Mouse (Mus musculus): ENCODE data around the gene Gsdma. TPM values are rescaled to one million over a fixed set of nuclear protein-coding genes. Genes with fewer than 3 reads are reported as not detected.
"Not testable (repeated sequence)": the region's sequence is repeated elsewhere in the genome, so short reads cannot be mapped to it uniquely, and the experiment has no call there.

Gsdma gene
- polyA plus RNA-seq, 1 experiment from 2014 or later, result 2.0 TPM

DNA sequence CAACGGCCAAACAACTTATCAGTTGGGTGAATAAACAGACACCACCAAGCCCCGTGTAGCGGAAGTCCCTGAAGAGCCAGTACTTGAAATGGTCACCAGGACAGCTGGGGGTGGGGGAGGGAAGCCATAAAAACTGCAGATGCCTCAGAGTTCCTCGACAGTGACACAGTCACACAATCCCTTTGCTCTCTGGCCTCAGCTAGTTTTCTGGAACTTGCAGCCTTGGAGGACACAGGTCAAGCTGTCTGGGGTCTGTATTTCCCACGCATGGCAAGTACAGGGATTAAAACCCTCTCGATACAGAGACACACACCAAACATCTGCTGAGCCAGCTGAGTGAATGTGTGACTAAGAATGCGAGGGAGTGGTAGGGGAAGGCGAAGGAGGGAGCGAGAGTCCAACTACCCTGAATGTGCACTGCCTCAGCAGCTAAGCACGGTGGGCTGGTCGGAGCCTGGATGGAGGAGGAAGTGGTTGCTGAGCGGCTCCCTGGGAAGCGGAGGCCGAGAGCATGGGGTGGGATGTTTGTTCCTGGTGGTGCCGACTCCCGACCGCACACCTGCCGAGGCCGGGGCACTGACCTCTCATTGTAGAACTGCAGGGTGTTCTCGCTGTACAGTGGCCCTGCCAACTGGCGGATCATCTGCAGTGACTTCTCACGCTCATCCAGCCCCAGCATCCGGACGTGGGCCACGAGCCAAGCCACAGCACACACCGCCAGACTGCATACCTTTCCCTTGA, 45.0 kb downstream of the Gsdma start:
- H3K27ac ChIP-seq (replicated peaks; ENCODE audit: low read depth, low read length), result peak overlapping the region; percentile 77
- no peaks in the 10 kb centered on the region for H3K9me3 ChIP-seq (ENCODE audit: control insufficient read depth, low read length)
- no peaks in the 10 kb centered on the region for H3K27me3 ChIP-seq (replicated peaks; ENCODE audit: control insufficient read depth, insufficient read depth, low read length)
- no peak for ATAC-seq (ENCODE audit: low read depth)
- peak; percentile 48 for DNase-seq (ENCODE audit: low spot score)
- WGBS, result 74% methylated on average over 24 of the region's 26 CpGs
- no peak overlapping the region for H3K4me3 ChIP-seq (ENCODE audit: low read depth, low read length)
- no peak overlapping the region for H3K9ac ChIP-seq (ENCODE audit: low read depth, low read length)
- H3K36me3 ChIP-seq (ENCODE audit: control insufficient read depth, insufficient read depth, low read length), result peaks cover 76% of the 10 kb centered on the region
- H3K4me2 ChIP-seq (ENCODE audit: low read depth, low read length), result 0 out of 2 replicates have a peak overlapping the region, but pooled peaks have one; percentile 7
- H3K4me1 ChIP-seq (ENCODE audit: control insufficient read depth, insufficient read depth, low read length), result peaks cover 18% of the 10 kb centered on the region

DNA sequence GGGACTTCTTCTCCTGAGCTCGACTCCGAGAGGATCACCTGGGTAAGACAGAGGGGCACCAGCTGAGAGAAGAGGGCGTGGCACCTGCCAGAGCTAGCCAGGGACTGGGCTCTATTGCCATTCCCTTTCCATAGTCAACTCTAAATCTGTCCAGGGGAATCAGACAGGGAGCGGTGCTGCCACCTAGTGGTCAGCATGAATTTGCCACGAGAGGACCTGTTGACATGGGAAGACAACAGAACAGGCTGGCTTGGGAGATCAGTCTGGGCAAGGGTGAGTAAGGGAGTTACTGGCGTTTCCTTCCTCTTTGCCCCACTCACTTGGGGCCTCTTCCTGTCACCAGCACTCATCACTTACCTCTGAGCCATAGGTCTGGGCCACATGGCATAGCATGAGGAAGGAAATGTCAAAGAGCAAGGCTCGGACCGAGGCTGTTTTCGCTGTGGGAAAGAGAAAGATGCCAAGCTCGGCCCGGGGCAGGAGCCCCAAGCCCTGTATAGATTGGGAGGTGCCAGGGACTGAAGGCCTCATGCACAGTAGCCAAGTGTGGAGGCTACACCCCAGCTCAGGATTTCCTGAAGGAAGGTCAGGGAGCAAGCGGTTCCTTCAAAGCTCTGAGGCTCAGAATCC, 46.4 kb downstream of the Gsdma start:
- Histone ChIP-seq H3K9me3 (ENCODE audit: control insufficient read depth, low read length) (no peaks in the 10 kb centered on the region), H3K4me3 (ENCODE audit: low read depth, low read length) (no peak overlapping the region), H3K27me3 (replicated peaks; ENCODE audit: control insufficient read depth, insufficient read depth, low read length) (no peaks in the 10 kb centered on the region), H3K9ac (ENCODE audit: low read depth, low read length) (no peak overlapping the region), H3K36me3 (ENCODE audit: control insufficient read depth, insufficient read depth, low read length) (peaks cover 75% of the 10 kb centered on the region), H3K4me1 (ENCODE audit: control insufficient read depth, insufficient read depth, low read length) (peaks cover 18% of the 10 kb centered on the region), H3K27ac (replicated peaks; ENCODE audit: low read depth, low read length) (no peak overlapping the region), H3K4me2 (ENCODE audit: low read depth, low read length) (no peak overlapping the region)
- ATAC-seq (ENCODE audit: low read depth) (peak; percentile 28; the same call in 1 of the 2 replicates), DNase-seq (ENCODE audit: low spot score) (peak; percentile 85)
- 50% methylated on average over 12 of the region's 12 CpGs for WGBS

- WGBS, result 80% methylated on average over 4 of the region's 4 CpGs
- Histone ChIP-seq H3K9me3 (ENCODE audit: control insufficient read depth, low read length) (no peaks in the 10 kb centered on the region), H3K4me1 (ENCODE audit: control insufficient read depth, insufficient read depth, low read length) (peaks cover 18% of the 10 kb centered on the region), H3K36me3 (ENCODE audit: control insufficient read depth, insufficient read depth, low read length) (peaks cover 77% of the 10 kb centered on the region), H3K27ac (replicated peaks; ENCODE audit: low read depth, low read length) (no peak overlapping the region), H3K9ac (ENCODE audit: low read depth, low read length) (no peak overlapping the region), H3K4me3 (ENCODE audit: low read depth, low read length) (no peak overlapping the region), H3K4me2 (ENCODE audit: low read depth, low read length) (no peak overlapping the region), H3K27me3 (replicated peaks; ENCODE audit: control insufficient read depth, insufficient read depth, low read length) (no peaks in the 10 kb centered on the region)
- ATAC-seq (ENCODE audit: low read depth) (no peak), DNase-seq (ENCODE audit: low spot score) (no peak)
Observed at GRCm38 (mm10) chr11:98711046-98711434, 46.9 kb downstream of the Gsdma start.

DNA sequence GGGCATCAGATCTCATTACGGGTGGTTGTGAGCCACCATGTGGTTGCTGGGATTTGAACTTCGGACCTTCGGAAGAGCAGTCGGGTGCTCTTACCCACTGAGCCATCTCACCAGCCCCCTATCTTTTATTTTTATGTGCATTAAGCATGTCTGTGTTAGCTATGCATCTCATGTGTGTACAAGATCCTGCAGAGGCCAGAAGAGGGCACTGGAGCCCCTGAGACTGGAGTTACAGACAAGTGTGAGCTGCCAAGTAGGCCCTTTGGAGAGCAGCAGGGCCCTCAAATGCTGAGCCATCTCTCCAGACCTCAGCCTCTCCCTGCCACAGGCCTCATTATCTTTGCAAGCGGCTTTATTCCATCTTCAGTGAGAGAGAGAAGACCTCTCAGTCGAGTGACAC, 47.9 kb downstream of the Gsdma start:
- not testable (repeated sequence) for H3K9ac ChIP-seq (ENCODE audit: low read depth, low read length); H3K27me3 ChIP-seq (replicated peaks; ENCODE audit: control insufficient read depth, insufficient read depth, low read length); H3K4me3 ChIP-seq (ENCODE audit: low read depth, low read length); H3K4me2 ChIP-seq (ENCODE audit: low read depth, low read length); H3K27ac ChIP-seq (replicated peaks; ENCODE audit: low read depth, low read length); ATAC-seq (ENCODE audit: low read depth); DNase-seq (ENCODE audit: low spot score); H3K9me3 ChIP-seq (ENCODE audit: control insufficient read depth, low read length)
- peaks cover 18% of the 10 kb centered on the region for H3K4me1 ChIP-seq (ENCODE audit: control insufficient read depth, insufficient read depth, low read length)
- H3K36me3 ChIP-seq (ENCODE audit: control insufficient read depth, insufficient read depth, low read length), result peaks cover 73% of the 10 kb centered on the region
- 87% methylated on average over 6 of the region's 6 CpGs for WGBS

- Histone ChIP-seq H3K9me3 (ENCODE audit: control insufficient read depth, low read length) (no peaks in the 10 kb centered on the region), H3K4me1 (ENCODE audit: control insufficient read depth, insufficient read depth, low read length) (peaks cover 16% of the 10 kb centered on the region), H3K4me3 (ENCODE audit: low read depth, low read length) (no peak overlapping the region), H3K4me2 (ENCODE audit: low read depth, low read length) (no peak overlapping the region), H3K36me3 (ENCODE audit: control insufficient read depth, insufficient read depth, low read length) (peaks cover 64% of the 10 kb centered on the region), H3K27me3 (replicated peaks; ENCODE audit: control insufficient read depth, insufficient read depth, low read length) (no peaks in the 10 kb centered on the region), H3K9ac (ENCODE audit: low read depth, low read length) (no peak overlapping the region), H3K27ac (replicated peaks; ENCODE audit: low read depth, low read length) (no peak overlapping the region)
- ATAC-seq (ENCODE audit: low read depth), result no peak
- no peak for DNase-seq (ENCODE audit: low spot score)
- WGBS, result 83% methylated on average over 12 of the region's 12 CpGs
Observed at GRCm38 (mm10) chr11:98713703-98714102, 49.6 kb downstream of the Gsdma start.

- H3K9ac ChIP-seq (ENCODE audit: low read depth, low read length), result no peak overlapping the region
- DNase-seq (ENCODE audit: low spot score) (no peak), ATAC-seq (ENCODE audit: low read depth) (no peak)
- peaks cover 51% of the 10 kb centered on the region for H3K36me3 ChIP-seq (ENCODE audit: control insufficient read depth, insufficient read depth, low read length)
- H3K4me3 ChIP-seq (ENCODE audit: low read depth, low read length), result no peak overlapping the region
- H3K27ac ChIP-seq (replicated peaks; ENCODE audit: low read depth, low read length), result no peak overlapping the region
- H3K4me2 ChIP-seq (ENCODE audit: low read depth, low read length), result no peak overlapping the region
- no peaks in the 10 kb centered on the region for H3K9me3 ChIP-seq (ENCODE audit: control insufficient read depth, low read length)
- no peaks in the 10 kb centered on the region for H3K27me3 ChIP-seq (replicated peaks; ENCODE audit: control insufficient read depth, insufficient read depth, low read length)
- peaks cover 8% of the 10 kb centered on the region for H3K4me1 ChIP-seq (ENCODE audit: control insufficient read depth, insufficient read depth, low read length)
- 91% methylated on average over 9 of the region's 9 CpGs for WGBS
Observed at GRCm38 (mm10) chr11:98715946-98716345, 51.8 kb downstream of the Gsdma start.

- 0 out of 2 replicates have a peak overlapping the region, but pooled peaks have one; percentile 33 for H3K27ac ChIP-seq (replicated peaks; ENCODE audit: low read depth, low read length)
- H3K4me3 ChIP-seq (ENCODE audit: low read depth, low read length), result no peak overlapping the region
- H3K9ac ChIP-seq (ENCODE audit: low read depth, low read length), result peak overlapping the region; percentile 19; the same call in 1 of the 2 replicates
- WGBS, result 23% methylated on average over 13 of the region's 13 CpGs
- peak; percentile 47 for DNase-seq (ENCODE audit: low spot score)
- no peaks in the 10 kb centered on the region for H3K27me3 ChIP-seq (replicated peaks; ENCODE audit: control insufficient read depth, insufficient read depth, low read length)
- peaks cover 14% of the 10 kb centered on the region for H3K4me1 ChIP-seq (ENCODE audit: control insufficient read depth, insufficient read depth, low read length)
- peaks cover 41% of the 10 kb centered on the region for H3K36me3 ChIP-seq (ENCODE audit: control insufficient read depth, insufficient read depth, low read length)
- ATAC-seq (ENCODE audit: low read depth), result peak; percentile 28; the same call in 1 of the 2 replicates
- no peak overlapping the region for H3K4me2 ChIP-seq (ENCODE audit: low read depth, low read length)
- H3K9me3 ChIP-seq (ENCODE audit: control insufficient read depth, low read length), result no peaks in the 10 kb centered on the region
Observed at GRCm38 (mm10) chr11:98717904-98718303, 53.8 kb downstream of the Gsdma start.

GRCm38 (mm10) chr11:98720756-98721155, 56.6 kb downstream of the Gsdma start:
- ATAC-seq (ENCODE audit: low read depth), result no peak
- Histone ChIP-seq H3K4me1 (ENCODE audit: control insufficient read depth, insufficient read depth, low read length) (peaks cover 14% of the 10 kb centered on the region), H3K27me3 (replicated peaks; ENCODE audit: control insufficient read depth, insufficient read depth, low read length) (no peaks in the 10 kb centered on the region), H3K36me3 (ENCODE audit: control insufficient read depth, insufficient read depth, low read length) (peaks cover 29% of the 10 kb centered on the region), H3K27ac (replicated peaks; ENCODE audit: low read depth, low read length) (no peak overlapping the region), H3K9ac (ENCODE audit: low read depth, low read length) (no peak overlapping the region), H3K9me3 (ENCODE audit: control insufficient read depth, low read length) (no peaks in the 10 kb centered on the region), H3K4me2 (ENCODE audit: low read depth, low read length) (no peak overlapping the region), H3K4me3 (ENCODE audit: low read depth, low read length) (no peak overlapping the region)
- DNase-seq (ENCODE audit: low spot score), result no peak
- 67% methylated on average over 2 of the region's 2 CpGs for WGBS

All from embryonic facial prominence, embryonic 14.5 days (tissue).